Mouse (Mus musculus) cerebellum, adult 8-10 months (tissue): ENCODE results near the gene Olfr1337.
"Not testable (repeated sequence)": the region's sequence is repeated elsewhere in the genome, so short reads cannot be mapped to it uniquely, and the experiment has no call there.

ENCODE experiments used
- DNase-seq: peaks from one replicate; pipeline ENCODE4 v3.0.0; 2022

The Olfr1337 gene

DNA sequence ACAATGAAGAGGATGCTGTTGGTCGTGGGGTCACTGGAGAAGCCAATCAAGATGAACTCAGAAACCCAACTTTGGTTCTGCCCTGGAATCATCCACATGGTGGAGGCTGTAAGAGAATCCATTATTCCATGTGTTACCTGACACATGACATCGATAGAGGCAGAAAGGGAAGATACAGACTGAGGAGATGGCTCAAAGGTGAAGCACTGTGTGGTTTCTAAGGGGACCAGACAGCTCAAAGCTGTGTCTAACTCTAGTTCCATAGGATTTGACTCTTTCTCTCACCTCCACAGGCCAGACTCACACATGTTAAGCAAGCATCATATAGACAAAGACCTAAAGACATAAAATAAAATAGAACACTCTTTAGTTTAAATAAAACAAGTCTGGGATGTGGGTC, at the start of gene Olfr1337:
Olfr1337 (minus strand) TSS at position 101 of the 400 bp plus-strand sequence.
- no peak for DNase-seq

DNA sequence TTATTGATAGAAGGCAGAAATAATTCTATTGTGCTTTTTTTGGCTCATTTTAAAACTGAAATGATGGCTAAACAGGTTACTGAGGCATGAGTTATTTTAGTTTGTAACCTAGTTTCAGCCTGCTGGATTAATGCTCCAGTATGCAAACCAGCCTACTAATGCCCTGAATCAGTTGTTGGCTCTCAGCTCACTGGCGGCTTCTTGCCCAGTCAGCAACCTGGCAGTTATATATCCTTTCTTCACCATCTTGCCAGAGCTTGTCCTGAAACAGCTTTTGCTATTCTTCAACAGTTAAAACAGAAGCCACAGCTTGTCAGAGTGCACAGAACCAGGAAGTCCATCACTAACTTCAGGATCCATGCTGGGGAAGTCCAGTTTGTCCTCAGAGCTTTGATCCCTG, 36.5 kb upstream of the Olfr1337 start:
- DNase-seq: no peak

DNA sequence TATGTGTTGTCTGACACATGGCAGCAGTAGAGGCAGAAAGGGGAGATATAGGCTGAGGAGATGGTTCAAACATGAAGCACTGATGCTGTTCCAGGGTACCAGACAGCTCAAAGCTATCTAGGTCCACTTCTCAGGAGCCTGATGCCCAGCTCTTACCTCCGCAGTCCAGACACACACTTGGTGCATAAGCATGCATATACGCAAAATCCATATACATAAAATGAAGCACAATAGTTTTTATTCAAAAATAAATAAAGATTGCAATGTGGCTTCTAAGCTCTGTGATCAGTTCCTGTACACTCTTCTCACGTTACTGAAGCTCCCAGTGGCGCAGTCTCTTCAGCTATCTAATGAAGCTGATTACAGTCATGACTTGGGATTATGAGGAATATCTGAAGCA, 27.5 kb upstream of the Olfr1337 start, which contains the start of gene Olfr1335:
Olfr1335 (minus strand) TSS at position 101 of the 400 bp plus-strand sequence.
- no peak for DNase-seq

DNA sequence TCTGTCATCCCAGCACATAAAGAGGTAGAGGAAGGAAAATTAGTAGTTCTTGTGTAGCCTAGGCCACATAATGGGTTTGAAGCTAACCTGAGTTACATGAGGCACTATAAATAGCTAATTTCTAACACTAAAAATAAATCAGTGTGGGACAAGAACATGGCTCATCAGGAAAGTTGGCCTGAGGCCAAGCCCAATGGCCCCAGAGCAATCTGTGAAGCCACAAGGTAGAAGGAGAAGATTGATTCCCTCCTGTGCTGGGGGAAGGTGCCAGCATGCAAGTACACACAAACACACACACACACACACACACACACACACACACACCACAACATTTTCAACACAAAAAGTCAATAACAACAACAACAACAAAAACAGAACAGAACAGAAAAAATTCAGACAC, 10.4 kb upstream of the Olfr1337 start:
- DNase-seq: not testable (repeated sequence)

DNA sequence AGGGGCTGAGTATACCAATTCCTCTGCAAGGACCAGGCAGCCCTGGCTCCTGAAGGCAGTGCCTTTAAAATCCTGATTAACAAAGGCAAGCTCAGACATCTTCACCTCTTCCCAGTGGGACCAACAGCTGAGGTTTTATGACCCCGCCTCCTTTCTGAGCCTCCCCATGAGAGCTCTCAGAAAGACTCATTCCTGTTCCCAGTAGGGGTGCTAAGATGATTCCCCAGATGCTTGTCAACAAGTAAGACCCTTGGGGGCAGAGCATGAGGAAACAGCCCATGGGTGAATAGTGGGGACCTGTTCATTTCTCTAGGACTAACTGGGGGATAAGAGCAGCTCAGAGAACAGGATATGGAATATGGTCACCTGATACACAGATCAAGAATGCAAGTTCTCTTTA, 23.7 kb downstream of the Olfr1337 start, which contains the start of gene Olfr1338:
Olfr1338 (minus strand) TSS at position 101 of the 400 bp plus-strand sequence.
- DNase-seq: no peak

DNA sequence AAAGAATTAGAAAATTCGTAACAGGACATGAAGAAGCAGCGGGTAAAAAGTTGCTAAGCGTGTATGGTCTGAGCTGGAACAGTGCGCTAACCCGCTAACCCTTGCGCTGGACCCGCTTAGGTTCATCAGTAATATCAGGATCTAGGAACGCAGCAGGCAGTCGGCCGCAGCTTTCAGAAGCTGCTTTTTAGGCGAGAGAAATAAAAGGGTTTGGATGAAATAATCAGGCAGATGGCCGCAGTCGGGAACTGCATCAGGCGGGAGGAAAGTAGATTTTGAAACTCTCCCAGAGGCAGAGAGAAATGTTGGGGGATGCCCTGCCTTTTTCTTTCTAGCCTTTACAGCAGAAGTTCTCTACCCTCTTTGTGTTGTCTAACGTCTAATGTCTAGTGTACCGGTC, 40.5 kb downstream of the Olfr1337 start:
- DNase-seq: no peak

DNA sequence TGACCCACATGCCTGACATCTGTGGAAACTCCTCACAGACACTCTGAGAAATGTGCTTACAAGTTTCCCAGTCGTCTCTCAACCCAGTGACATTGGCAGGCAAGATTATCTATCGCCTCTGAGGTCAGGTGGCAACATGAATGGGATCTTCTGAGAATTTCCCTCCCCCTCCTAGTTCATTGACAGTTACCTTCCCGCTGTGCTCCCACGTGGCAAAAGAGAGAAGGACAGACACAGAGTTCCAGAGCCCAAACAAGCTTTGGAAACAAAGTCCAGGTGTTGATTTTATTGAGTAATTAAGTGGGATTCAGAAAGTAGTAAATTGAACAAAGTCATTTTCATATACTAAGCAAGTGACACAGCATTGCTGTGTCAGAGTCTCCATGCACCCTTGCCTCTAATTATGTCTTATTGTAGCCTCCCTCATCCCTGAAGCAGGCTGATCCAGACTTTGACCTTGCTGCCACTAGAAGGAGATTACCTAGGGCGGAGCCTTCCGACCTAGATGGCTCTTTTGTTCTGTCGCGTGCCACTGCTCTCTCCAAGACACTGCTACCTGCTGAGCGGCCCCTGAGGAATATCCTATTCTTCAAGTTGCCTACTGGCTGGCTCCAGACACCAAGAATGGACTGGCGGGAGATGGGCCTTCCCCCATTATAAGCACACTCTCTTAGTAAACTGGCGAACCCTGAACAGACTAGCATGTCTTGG, 41.2 kb downstream of the Olfr1337 start:
- no peak for DNase-seq

DNA sequence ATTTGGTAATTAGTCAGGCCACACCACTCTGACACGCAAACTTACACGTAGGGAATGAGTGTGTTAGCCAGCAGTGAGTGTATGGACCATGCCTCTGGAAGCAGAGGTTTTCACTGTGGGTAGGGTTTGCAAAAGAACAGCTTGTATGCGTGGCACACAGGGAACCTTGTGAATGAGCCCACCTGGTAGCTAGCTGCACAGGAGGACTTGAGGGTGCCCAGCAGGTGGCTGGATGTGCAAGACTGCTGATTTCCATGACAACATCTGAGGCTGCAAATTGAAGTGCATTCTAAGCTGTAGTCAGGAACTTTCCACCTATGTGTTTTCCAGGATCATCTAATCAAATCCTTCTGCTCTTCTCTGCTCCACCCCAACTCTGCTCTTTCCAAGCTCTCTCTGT, 42.8 kb downstream of the Olfr1337 start:
- no peak for DNase-seq

DNA sequence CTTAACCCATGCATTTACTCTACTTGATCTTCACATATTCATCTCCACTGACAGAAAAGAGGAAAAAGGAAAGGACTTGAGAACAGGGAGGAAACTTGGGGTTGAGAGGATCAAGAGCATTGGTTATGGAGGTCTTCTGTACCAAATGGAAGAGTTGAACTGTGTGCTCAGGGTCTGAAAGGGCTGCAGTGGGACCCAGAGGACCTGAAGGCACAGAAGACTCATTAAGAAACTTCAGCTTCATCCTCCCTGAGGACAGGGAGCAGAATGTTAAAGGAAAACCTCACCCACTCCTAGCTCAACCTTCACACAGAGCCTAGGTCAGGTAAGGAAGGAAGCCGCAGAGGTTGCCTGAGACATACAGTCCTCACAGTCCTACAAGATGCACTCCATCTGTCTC, 50.5 kb downstream of the Olfr1337 start, which contains the start of gene Olfr1339:
Olfr1339 (plus strand) TSS at position 301 of the 400 bp plus-strand sequence.
- DNase-seq: no peak
